In genomic region chr9:37418791-37419190, GRCm38 (mm10) we compare ENCODE assay signal across 33 mouse cellular contexts. TPM values are rescaled to one million over a fixed set of nuclear protein-coding genes. Genes with fewer than 3 reads are reported as not detected.
DNase-seq lines count a peak whose midpoint lies in the region; ATAC-seq and TF ChIP-seq lines count a peak whose summit lies in the region.
"Had no signal": no experiment of that assay in that cellular context is flagged by ENCODE, and none has a peak within 500 bp of the region (broad histone marks: within the 10 kb centered on the region; RNA-seq: fewer than 3 reads in every experiment).

No protein-coding gene starts in this region.

- H3K9me3 ChIP-seq in CH12.LX (replicated peaks; ENCODE audit: low read length) = no peaks in the 10 kb centered on the region
- H3K9me3 ChIP-seq: embryonic facial prominence, embryonic 12.5 days; G1E; hindbrain, embryonic 13.5 days; limb, embryonic 13.5 days; lung, embryonic 15.5 days; midbrain, embryonic 12.5 days had no signal

- H3K27ac ChIP-seq in CH12.LX (ENCODE audit: insufficient read depth, low read depth) = no peak overlapping the region
- H3K27ac ChIP-seq in heart, adult 2 months = no peak overlapping the region
- H3K27ac ChIP-seq: embryonic facial prominence, embryonic 12.5 days; hindbrain, embryonic 13.5 days; limb, embryonic 13.5 days; lung, embryonic 15.5 days; midbrain, embryonic 12.5 days; stomach, postnatal 0 days had no signal

- TF ChIP-seq EP300 in CH12.LX (IDR thresholded peaks at IDR 0.05; ENCODE audit: low read length) = no peak
- TF ChIP-seq EP300 in heart, adult 2 months (IDR thresholded peaks at IDR 0.05; ENCODE audit: insufficient read depth, low read depth, low read length) = no peak

- H3K9ac ChIP-seq in CH12.LX (ENCODE audit: insufficient read depth, low read depth) = no peak overlapping the region
- H3K9ac ChIP-seq in heart, adult 2 months (ENCODE audit: low read depth, low read length) = no peak overlapping the region
- H3K9ac ChIP-seq: embryonic facial prominence, embryonic 12.5 days; hindbrain, embryonic 13.5 days; limb, embryonic 13.5 days; lung, embryonic 15.5 days; midbrain, embryonic 12.5 days had no signal

- TF ChIP-seq POLR2A in CH12.LX (IDR thresholded peaks at IDR 0.05; ENCODE audit: low read depth, low read length) = no peak
- TF ChIP-seq POLR2A in heart, adult 2 months (IDR thresholded peaks at IDR 0.05; ENCODE audit: insufficient read depth, low read depth, low read length) = no peak

- no peak overlapping the region for H3K4me3 ChIP-seq in CH12.LX (replicated peaks in 1 of 3; ENCODE audit: low read depth in 2 of 3, low read length in 2 of 3, poor library complexity in 1 of 3)
- H3K4me3 ChIP-seq in heart, adult 2 months = no peak overlapping the region
- H3K4me3 ChIP-seq: embryonic facial prominence, embryonic 12.5 days; hindbrain, embryonic 13.5 days; limb, embryonic 13.5 days; lung, embryonic 15.5 days; midbrain, embryonic 12.5 days had no signal

- no peak for TF ChIP-seq CTCF in CH12.LX (conservative IDR thresholded peaks at IDR 0.05 in 1 of 2, IDR thresholded peaks at IDR 0.05 in 1 of 2; ENCODE audit: low read depth in 2 of 2, low read length in 2 of 2)
- no peak for TF ChIP-seq CTCF in heart, adult 2 months (IDR thresholded peaks at IDR 0.05)

- H3K4me2 ChIP-seq in CH12.LX (ENCODE audit: insufficient read depth, low read depth, poor library complexity, severe bottlenecking) = no peak overlapping the region
- H3K4me2 ChIP-seq: embryonic facial prominence, embryonic 12.5 days; heart, embryonic 11.5 days; hindbrain, embryonic 13.5 days; limb, embryonic 13.5 days; liver, embryonic 11.5 days; lung, embryonic 15.5 days; midbrain, embryonic 12.5 days had no signal

- peaks cover 34% of the 10 kb centered on the region for H3K27me3 ChIP-seq in CH12.LX (replicated peaks)
- no peaks in the 10 kb centered on the region for H3K27me3 ChIP-seq in heart, adult 2 months (ENCODE audit: control insufficient read depth, insufficient read depth, low read length)
- H3K27me3 ChIP-seq: lung, embryonic 15.5 days had no signal

- WGBS in heart, adult 2 months = 57% methylated on average over 4 of the region's 4 CpGs

- H3K4me1 ChIP-seq in CH12.LX (ENCODE audit: control insufficient read depth in 1 of 2, insufficient read depth in 2 of 2) = peaks cover 17 to 31% of the 10 kb centered on the region in 2 experiments
- no peaks in the 10 kb centered on the region for H3K4me1 ChIP-seq in heart, adult 2 months (ENCODE audit: control insufficient read depth, insufficient read depth, low read length)
- H3K4me1 ChIP-seq: embryonic facial prominence, embryonic 12.5 days had no signal

- intact Hi-C loops in heart, adult 2 months (cut with DNase I) = no loop called here

- H3K79me2 ChIP-seq in CH12.LX (replicated peaks; ENCODE audit: control insufficient read depth, extremely low read depth, insufficient read depth, poor library complexity, severe bottlenecking) = no peaks in the 10 kb centered on the region
- H3K79me2 ChIP-seq in heart, adult 2 months (replicated peaks; ENCODE audit: control insufficient read depth, insufficient read depth, low read length) = no peaks in the 10 kb centered on the region

- dilution Hi-C loops in CH12.LX (cut with MboI; ENCODE audit: extremely low pct_ligation_motif_present, extremely low pct_unique_long_range_greater_than_20kb, low sequenced_read_pairs) = no loop called here

- in situ Hi-C loops in CH12.LX (cut with MboI; ENCODE audit: low pct_ligation_motif_present, low pct_unique_long_range_greater_than_20kb, low sequenced_read_pairs) = loop anchor here (25.0 kb wide), 1 partner anchor 519 kb away; no protein-coding TSS in a partner anchor

- ATAC-seq in monocyte, adult 5-6 weeks (replicated peaks; ENCODE audit: insufficient number of reproducible peaks, low FRiP score, low TSS enrichment, poor library complexity, severe bottlenecking) = no peak
- no peak for ATAC-seq in inflammation-experienced regulatory T-cells, adult 6 months
- ATAC-seq: forebrain, embryonic 14.5 days had no signal

- DNase-seq in 3T3-L1 (ENCODE audit: low read depth, low spot score) (peak; percentile 34), CH12.LX (ENCODE audit: extremely low read depth) (no peak)
- DNase-seq in cerebellum, adult 11-12 months = peak; percentile 34
- peak; percentile 21 for DNase-seq in cerebellum, adult 9-11 months
- no peak for DNase-seq in testis, postnatal 14 days (ENCODE audit: low spot score)
- no peak for DNase-seq in heart, adult 2 months
- DNase-seq: adrenal gland, postnatal 36 days; embryo, embryonic 11 days; gastrocnemius, postnatal 14 days; heart, postnatal 4 days; kidney, adult 11 months; kidney, postnatal 14 days; right cerebral cortex, postnatal 4 days; thymus, postnatal 4 days had no signal

- H3K36me3 ChIP-seq in CH12.LX (replicated peaks in 1 of 2; ENCODE audit: control insufficient read depth in 1 of 2, insufficient read depth in 1 of 2, low read length in 1 of 2) = no peaks in the 10 kb centered on the region
- no peaks in the 10 kb centered on the region for H3K36me3 ChIP-seq in heart, adult 2 months (ENCODE audit: control insufficient read depth, insufficient read depth, low read length)
- H3K36me3 ChIP-seq: embryonic facial prominence, embryonic 12.5 days; G1E; hindbrain, embryonic 13.5 days; limb, embryonic 13.5 days; lung, embryonic 15.5 days; midbrain, embryonic 12.5 days had no signal

- TF ChIP-seq RAD21 in CH12.LX (IDR thresholded peaks at IDR 0.05; ENCODE audit: low read depth, low read length) = no peak

TF ChIP-seq in CH12.LX, 34 proteins besides CTCF, POLR2A, EP300 and RAD21:
- TF ChIP-seq IRF4 (IDR thresholded peaks at IDR 0.05; ENCODE audit: low read depth, low read length) (0 out of 2 replicates have a peak, but pooled peaks have one; percentile 8), USF2 (conservative IDR thresholded peaks at IDR 0.05; ENCODE audit: low read depth, low read length) (no peak)

RNA-seq across cellular contexts. Expression of gene Robo3, which starts 14.3 kb away (rescaled TPM):
- 0.76 TPM in 2 replicates for total RNA-seq in CH12.LX (2012; rRNA removed)
- total RNA-seq in CH12.LX (2014; rRNA removed) = 0.42 and 0.59 TPM in 2 replicates
- 0.41 and 1.1 TPM in 2 replicates for polyA plus RNA-seq in CH12.LX (2012; ENCODE audit: insufficient read length, low read depth)
- total RNA-seq in monocyte, adult 5-6 weeks (2017) = not detected in 3 replicates
- not detected for polyA plus RNA-seq in inflammation-experienced regulatory T-cells, adult 6 months (2017; shearing (Covaris generic))
- total RNA-seq in heart, adult 2 months (2021) = not detected
- 0.29 TPM in 1 of 2 replicates, not detected in the other for polyA plus RNA-seq in heart, adult 2 months (2012; rRNA removed)
- total RNA-seq: gastrocnemius, postnatal 14 days; megakaryocyte, adult 5-6 weeks had no signal
- polyA plus RNA-seq: heart, embryonic 16.5 days had no signal

RNA-seq across cellular contexts. Expression of gene Robo4, which starts 17.1 kb away (rescaled TPM):
- not detected in 2 replicates for total RNA-seq in CH12.LX (2012; rRNA removed)
- total RNA-seq in CH12.LX (2014; rRNA removed) = not detected in 2 replicates
- not detected in 2 replicates for polyA plus RNA-seq in CH12.LX (2012; ENCODE audit: insufficient read length, low read depth)
- total RNA-seq in monocyte, adult 5-6 weeks (2017) = not detected in 3 replicates
- not detected for polyA plus RNA-seq in inflammation-experienced regulatory T-cells, adult 6 months (2017; shearing (Covaris generic))
- 10 to 100 TPM; 27.9 to 31.8 TPM for total RNA-seq in heart, adult 2 months (2021)
- polyA plus RNA-seq in heart, adult 2 months (2012; rRNA removed) = 33.7 and 38.6 TPM in 2 replicates
- total RNA-seq: megakaryocyte, adult 5-6 weeks had no signal
- polyA plus RNA-seq: C2C12, G1E had no signal

RNA-seq across cellular contexts. Expression of gene Hepacam, which starts 51.6 kb away (rescaled TPM):
- total RNA-seq in CH12.LX (2012; rRNA removed) = 0.13 TPM in 1 of 2 replicates, not detected in the other
- total RNA-seq in CH12.LX (2014; rRNA removed) = not detected in 2 replicates
- 0.07 TPM in 1 of 2 replicates, not detected in the other for polyA plus RNA-seq in CH12.LX (2012; ENCODE audit: insufficient read length, low read depth)
- total RNA-seq in monocyte, adult 5-6 weeks (2017) = not detected in 3 replicates
- polyA plus RNA-seq in inflammation-experienced regulatory T-cells, adult 6 months (2017; shearing (Covaris generic)) = not detected
- total RNA-seq in heart, adult 2 months (2021) = not detected
- 0.18 and 0.29 TPM in 2 replicates for polyA plus RNA-seq in heart, adult 2 months (2012; rRNA removed)
- total RNA-seq: G1E; granulocyte monocyte progenitor cell, adult 5-6 weeks; heart, postnatal 4 days; megakaryocyte, adult 5-6 weeks had no signal
- polyA plus RNA-seq: embryonic facial prominence, embryonic 12.5 days; G1E; heart, embryonic 11.5 days; kidney, embryonic 14.5 days; liver, embryonic 11.5 days; liver, embryonic 16.5 days; spleen, adult 2 months had no signal

Comparison
In these comparisons a context has a peak if more than half of its experiments do, and no peak if none do; other contexts are left out.
1. DNase-seq: peak in 3T3-L1 (single experiment), cerebellum, adult 11-12 months (single experiment) and cerebellum, adult 9-11 months (single experiment); none in CH12.LX (single experiment), testis, postnatal 14 days (single experiment) and heart, adult 2 months (0 of 2).
2. RNA of gene Robo4, which starts 17.1 kb away (total RNA-seq): 27.9 to 31.8 TPM in heart, adult 2 months; not detected in CH12.LX and not detected in monocyte, adult 5-6 weeks; every median in the first group is over 10 times any median in the second.